Mouse (Mus musculus) intestine, postnatal 0 days (tissue): ENCODE data around the gene Nrip3. TPM values are rescaled to one million over a fixed set of nuclear protein-coding genes. Genes with fewer than 3 reads are reported as not detected.
A peak's percentile ranks its signal among the peaks of the same experiment; 100 is the strongest.

Experiments used
- ATAC-seq: fragments of 200-750 bp; cut with Nextera tagmentation; 2 replicates; pipeline ENCODE4 v1.8.0; 2017; ENCODE audit warnings: mild to moderate bottlenecking, moderate TSS enrichment, moderate library complexity
- H3K27ac ChIP-seq: fragments of 300-500 bp; sonication (generic); 2 replicates; pipeline ENCODE4 v1.5.1; 2014; ENCODE audit warnings: mild to moderate bottlenecking, low read depth, low read length, moderate library complexity
- H3K27me3 ChIP-seq: fragments of 300-500 bp; sonication (generic); replicated peaks from 2 replicates; pipeline ENCODE4 v1.6.1; 2014; ENCODE audit warnings: low read length, mixed read lengths; ENCODE audit not compliant: control insufficient read depth, insufficient read depth
- H3K36me3 ChIP-seq: fragments of 300-500 bp; sonication (generic); 2 replicates; pipeline ENCODE4 v1.6.1; 2014; ENCODE audit warnings: mild to moderate bottlenecking, moderate library complexity; ENCODE audit not compliant: control insufficient read depth, insufficient read depth
- H3K4me1 ChIP-seq: fragments of 300-500 bp; sonication (generic); replicated peaks from 2 replicates; pipeline ENCODE4 v1.6.1; 2014; ENCODE audit warnings: antibody characterized with exemption, low read length, mixed read lengths; ENCODE audit not compliant: control insufficient read depth, insufficient read depth
- H3K4me2 ChIP-seq: fragments of 300-500 bp; sonication (generic); replicated peaks from 2 replicates; pipeline ENCODE4 v1.6.1; 2014; ENCODE audit warnings: low read depth, mild to moderate bottlenecking, moderate library complexity
- H3K4me3 ChIP-seq: fragments of 300-500 bp; sonication (generic); 2 replicates; pipeline ENCODE4 v1.5.1; 2014; ENCODE audit warnings: low read depth, low read length
- H3K9ac ChIP-seq: fragments of 300-500 bp; sonication (generic); 2 replicates; pipeline ENCODE4 v1.6.1; 2014; ENCODE audit warnings: mild to moderate bottlenecking, low read depth, low read length
- H3K9me3 ChIP-seq: fragments of 300-500 bp; sonication (generic); 2 replicates; pipeline ENCODE4 v1.6.1; 2016; ENCODE audit warnings: mixed run types; ENCODE audit not compliant: control insufficient read depth
- CTCF ChIP-seq: sonication (generic); IDR thresholded peaks from 2 replicates; pipeline ENCODE4 v1.5.1; 2016; ENCODE audit warnings: low read depth, mild to moderate bottlenecking, control low read depth, antibody characterized with exemption, moderate library complexity
- WGBS: fragments of 180-500 bp; shearing (Covaris S2); extraction: QIAGEN DNeasy Blood & Tissue Kit; methylation state at CpG from one replicate; pipeline ENCODE4 v1.1.7; 2014; 5-methylcytosine and 5-hydroxymethylcytosine counted together
- polyA plus RNA-seq: library from polyadenylated mRNA; unstranded; fragments of >200 nt; fragmentation: Nextera tagmentation; extraction: Ambion mirVana; gene quantifications from 2 replicates; pipeline ENCODE4 v1.2.1, GENCODE M21; 2015

Nrip3 gene
- 0.39 and 0.59 TPM in 2 replicates for polyA plus RNA-seq

DNA sequence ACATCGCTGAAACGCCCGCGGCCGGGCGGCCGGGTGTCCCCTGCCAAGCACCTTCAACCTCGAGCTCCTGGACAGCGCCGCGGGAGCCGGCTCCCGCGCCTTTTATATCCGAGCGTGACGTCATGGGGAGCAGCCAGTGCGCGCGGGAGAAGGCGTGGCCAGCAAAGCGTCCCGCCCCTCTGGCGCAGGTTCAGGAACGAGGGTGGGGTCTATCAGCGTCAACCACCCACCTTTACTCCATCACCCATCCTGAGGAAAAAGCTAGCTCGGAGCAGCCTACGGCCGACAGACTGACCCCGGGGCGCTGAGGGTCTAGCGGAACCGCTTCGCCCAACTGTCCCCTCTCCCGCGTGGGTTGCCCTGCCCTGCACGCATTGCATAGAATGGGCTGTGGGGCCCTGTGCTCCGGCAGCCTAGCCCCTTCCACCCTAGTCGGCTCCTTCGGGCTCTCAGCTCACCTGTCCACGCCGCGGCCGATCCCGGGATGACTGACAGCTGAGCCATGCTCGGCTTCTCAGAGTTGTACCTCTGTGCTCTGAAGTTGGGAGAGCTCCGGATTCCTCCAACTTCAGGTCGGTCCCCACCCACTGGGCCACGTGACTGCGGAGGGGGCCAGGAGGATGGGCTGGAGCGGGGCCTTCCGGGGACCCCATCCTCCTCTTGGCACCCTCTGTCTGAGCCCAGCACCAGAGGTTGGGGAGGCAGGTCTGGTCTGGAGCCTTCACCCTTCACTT is at the start of gene Nrip3:
Nrip3 (minus strand) TSS at position 556 of the 734 bp plus-strand sequence.
- under 1% methylated on average over 52 of the region's 52 CpGs for WGBS
- Histone ChIP-seq H3K36me3 (no peaks in the 10 kb centered on the region; the same call in 1 of the 2 replicates), H3K9ac (no peak within 1 kb of the TSS), H3K4me2 (peak within 1 kb of the TSS; percentile 88), H3K9me3 (no peaks in the 10 kb centered on the region), H3K27me3 (peaks cover 35% of the 10 kb centered on the region), H3K4me3 (peak within 1 kb of the TSS; percentile 47), H3K27ac (no peak within 1 kb of the TSS), H3K4me1 (peaks cover 4% of the 10 kb centered on the region; the same call in 1 of the 2 replicates)
- ATAC-seq, result peak; percentile 66
- TF ChIP-seq CTCF, result no peak

DNA sequence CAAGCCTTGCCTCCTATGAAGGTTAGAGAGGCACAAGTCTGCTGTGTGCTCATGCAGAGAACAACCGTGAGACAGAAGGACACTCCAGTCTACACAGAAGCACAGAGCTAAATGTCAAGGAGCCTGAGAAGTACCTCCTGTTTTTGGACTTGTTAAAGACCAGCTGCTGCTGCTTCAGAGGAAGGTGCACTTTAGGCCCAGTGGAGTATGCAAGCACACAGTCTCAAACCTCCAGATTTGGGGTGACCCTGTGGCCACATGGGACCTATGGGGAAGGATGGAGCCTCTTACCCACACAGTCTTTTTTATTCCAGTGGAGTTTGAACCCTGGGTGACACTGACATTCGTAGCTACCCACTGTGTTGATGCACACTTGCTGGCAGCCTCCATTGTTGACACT is 49.6 kb upstream of the Nrip3 start:
- WGBS, result 64% methylated on average over 2 of the region's 2 CpGs
- H3K4me2 ChIP-seq, result no peak overlapping the region
- no peak overlapping the region for H3K27ac ChIP-seq
- H3K4me3 ChIP-seq, result no peak overlapping the region
- H3K4me1 ChIP-seq, result no peaks in the 10 kb centered on the region
- no peaks in the 10 kb centered on the region for H3K27me3 ChIP-seq
- H3K36me3 ChIP-seq, result no peaks in the 10 kb centered on the region
- no peak for TF ChIP-seq CTCF
- H3K9me3 ChIP-seq, result no peaks in the 10 kb centered on the region
- no peak for ATAC-seq
- no peak overlapping the region for H3K9ac ChIP-seq

DNA sequence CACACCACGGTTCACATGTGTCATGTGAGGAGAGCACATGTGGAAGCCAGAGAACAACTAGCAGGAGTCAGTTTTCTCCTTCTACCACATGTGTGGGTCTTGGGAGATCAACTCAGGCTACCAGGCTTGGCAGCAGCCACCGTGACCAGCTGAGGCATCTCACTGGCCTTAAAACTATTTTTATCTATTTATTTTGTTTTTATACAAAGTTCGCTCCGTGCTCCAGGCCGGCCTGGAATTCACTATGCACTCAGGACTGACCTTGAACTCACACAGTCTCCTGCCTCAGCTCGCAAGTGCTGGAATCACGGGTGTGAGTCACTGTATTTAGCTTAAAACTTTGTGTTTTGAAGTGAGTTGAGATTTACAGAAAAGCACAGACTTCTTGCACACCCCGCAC is 45.1 kb upstream of the Nrip3 start:
- H3K9me3 ChIP-seq, result no peaks in the 10 kb centered on the region
- ATAC-seq, result no peak
- H3K27ac ChIP-seq, result no peak overlapping the region
- H3K36me3 ChIP-seq, result no peaks in the 10 kb centered on the region
- no peak overlapping the region for H3K9ac ChIP-seq
- no peak overlapping the region for H3K4me3 ChIP-seq
- TF ChIP-seq CTCF, result no peak
- H3K4me2 ChIP-seq, result no peak overlapping the region
- no peaks in the 10 kb centered on the region for H3K27me3 ChIP-seq
- no peaks in the 10 kb centered on the region for H3K4me1 ChIP-seq
- WGBS, result 47% methylated on average over 8 of the region's 8 CpGs

DNA sequence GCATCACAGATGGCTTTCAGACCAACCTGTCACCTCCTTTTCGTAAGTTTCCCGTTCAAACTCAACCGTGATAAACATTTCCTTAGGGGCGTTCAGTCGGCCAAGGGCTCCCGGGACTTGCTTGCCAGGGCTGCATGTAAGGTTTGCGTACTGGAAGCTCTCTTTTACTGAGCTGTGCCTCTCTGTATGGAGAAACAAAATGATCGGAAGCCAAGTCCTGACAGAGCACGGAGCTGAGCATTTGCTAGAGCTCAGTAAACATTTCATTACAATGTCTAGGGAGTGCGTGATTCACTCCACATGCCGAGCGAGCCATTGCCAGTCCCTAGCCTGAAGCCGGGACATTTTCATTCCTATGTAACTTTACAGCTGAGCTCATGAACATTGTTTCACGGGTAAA is 43.5 kb upstream of the Nrip3 start:
- TF ChIP-seq CTCF, result no peak
- Histone ChIP-seq H3K4me1 (no peaks in the 10 kb centered on the region), H3K9ac (no peak overlapping the region), H3K27me3 (no peaks in the 10 kb centered on the region), H3K4me3 (no peak overlapping the region), H3K4me2 (peak overlapping the region; percentile 13; the same call in 1 of the 2 replicates), H3K9me3 (no peaks in the 10 kb centered on the region), H3K27ac (no peak overlapping the region), H3K36me3 (no peaks in the 10 kb centered on the region)
- ATAC-seq, result no peak
- WGBS, result 63% methylated on average over 14 of the region's 14 CpGs

DNA sequence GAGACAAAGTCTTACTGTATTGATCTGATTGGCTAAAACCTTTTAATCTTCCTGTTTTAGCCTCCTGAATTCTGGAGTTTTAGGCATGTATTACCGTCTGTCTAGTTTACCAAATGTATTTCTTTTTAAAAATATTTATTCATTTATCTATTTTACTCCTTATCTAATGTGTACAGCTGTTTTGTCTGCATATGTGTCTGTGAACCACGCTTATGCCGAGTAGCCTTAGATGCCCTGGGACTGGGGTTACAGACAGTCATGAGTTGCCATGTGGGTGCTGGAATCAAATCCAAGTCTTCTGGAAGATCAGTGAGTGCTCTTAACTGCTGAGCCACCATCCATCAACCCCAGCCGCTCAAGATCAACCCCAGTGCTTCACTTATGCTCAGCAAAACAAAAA is 36.8 kb upstream of the Nrip3 start:
- TF ChIP-seq CTCF, result no peak
- no peaks in the 10 kb centered on the region for H3K9me3 ChIP-seq
- H3K36me3 ChIP-seq, result no peaks in the 10 kb centered on the region
- ATAC-seq, result no peak
- H3K9ac ChIP-seq, result no peak overlapping the region
- H3K4me3 ChIP-seq, result no peak overlapping the region
- H3K27ac ChIP-seq, result no peak overlapping the region
- 77% methylated on average over 4 of the region's 4 CpGs for WGBS
- no peaks in the 10 kb centered on the region for H3K27me3 ChIP-seq
- H3K4me2 ChIP-seq, result no peak overlapping the region
- no peaks in the 10 kb centered on the region for H3K4me1 ChIP-seq

DNA sequence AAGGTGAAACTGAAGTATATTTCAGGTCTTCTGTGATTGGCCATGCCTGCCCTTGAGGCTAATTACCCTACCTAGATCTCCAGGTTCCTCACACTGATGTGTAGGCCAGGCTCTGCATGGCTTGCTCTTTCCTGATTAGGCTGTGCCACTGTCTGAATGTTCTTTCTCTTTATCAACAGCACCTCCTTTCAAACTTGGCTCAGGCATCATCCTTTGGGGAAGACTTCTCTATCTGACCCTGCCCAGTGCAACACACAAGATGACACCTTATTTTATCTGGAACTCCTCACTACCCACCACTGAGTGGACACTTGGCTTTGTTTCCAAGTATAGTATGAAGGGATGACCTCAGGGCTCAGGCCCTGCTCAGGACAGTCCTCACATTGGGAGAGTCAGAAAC is 36.1 kb upstream of the Nrip3 start:
- H3K4me3 ChIP-seq, result no peak overlapping the region
- no peaks in the 10 kb centered on the region for H3K4me1 ChIP-seq
- H3K9me3 ChIP-seq, result no peaks in the 10 kb centered on the region
- TF ChIP-seq CTCF, result no peak
- no peak overlapping the region for H3K9ac ChIP-seq
- no peak for ATAC-seq
- H3K4me2 ChIP-seq, result no peak overlapping the region
- H3K27me3 ChIP-seq, result no peaks in the 10 kb centered on the region
- H3K36me3 ChIP-seq, result no peaks in the 10 kb centered on the region
- no peak overlapping the region for H3K27ac ChIP-seq
